Mouse (Mus musculus) kidney, postnatal 0 days (tissue): ENCODE data around the gene Agr3. TPM values are rescaled to one million over a fixed set of nuclear protein-coding genes. Genes with fewer than 3 reads are reported as not detected.

ENCODE experiments used
- ATAC-seq: fragments of 200-750 bp; cut with Nextera tagmentation; replicated peaks from 2 replicates; pipeline ENCODE4 v1.8.0; 2017; ENCODE audit warnings: low read depth, moderate number of reproducible peaks, moderate TSS enrichment, moderate library complexity; ENCODE audit not compliant: low FRiP score
- DNase-seq: peaks from one replicate; pipeline ENCODE4 v3.0.0-alpha.2; 2016; ENCODE audit warnings: low spot score
- H3K27ac ChIP-seq: fragments of 300-500 bp; sonication (generic); 2 replicates; pipeline ENCODE4 v1.5.1; 2014; ENCODE audit warnings: mild to moderate bottlenecking
- H3K27me3 ChIP-seq: fragments of 300-500 bp; sonication (generic); 2 replicates; pipeline ENCODE4 v1.6.1; 2014; ENCODE audit warnings: low read length, mixed read lengths; ENCODE audit not compliant: insufficient read depth
- H3K36me3 ChIP-seq: fragments of 300-500 bp; sonication (generic); 2 replicates; pipeline ENCODE4 v1.6.1; 2014; ENCODE audit warnings: low read length, mixed read lengths; ENCODE audit not compliant: insufficient read depth
- H3K4me1 ChIP-seq: fragments of 300-500 bp; sonication (generic); replicated peaks from 2 replicates; pipeline ENCODE4 v1.6.1; 2014; ENCODE audit warnings: antibody characterized with exemption, low read length, mixed read lengths; ENCODE audit not compliant: insufficient read depth
- H3K4me2 ChIP-seq: fragments of 300-500 bp; sonication (generic); 2 replicates; pipeline ENCODE4 v1.6.1; 2014; ENCODE audit warnings: mild to moderate bottlenecking, low read length, moderate library complexity, mixed read lengths
- H3K4me3 ChIP-seq: fragments of 300-500 bp; sonication (generic); replicated peaks from 2 replicates; pipeline ENCODE4 v1.5.1; 2014; ENCODE audit warnings: low read depth, low read length
- H3K9ac ChIP-seq: fragments of 300-500 bp; sonication (generic); 2 replicates; pipeline ENCODE4 v1.6.1; 2014; ENCODE audit warnings: low read depth, low read length
- H3K9me3 ChIP-seq: fragments of 300-500 bp; sonication (generic); replicated peaks from 2 replicates; pipeline ENCODE4 v1.6.1; 2016; ENCODE audit warnings: low read length, inconsistent platforms, mixed read lengths
- CTCF ChIP-seq: IDR thresholded peaks from 2 replicates; pipeline ENCODE4 v1.5.1; 2016; ENCODE audit warnings: antibody characterized with exemption, low read depth, mild to moderate bottlenecking, moderate library complexity
- WGBS: fragments of 180-500 bp; shearing (Covaris S2); extraction: QIAGEN DNeasy Blood & Tissue Kit; methylation state at CpG from one replicate; pipeline ENCODE4 v1.1.7; 2014; 5-methylcytosine and 5-hydroxymethylcytosine counted together
- polyA plus RNA-seq: library from polyadenylated mRNA; unstranded; fragments of >200 nt; fragmentation: Nextera tagmentation; extraction: Ambion mirVana; gene quantifications from 2 replicates; pipeline ENCODE4 v1.2.1, GENCODE M21; 2015

The Agr3 gene
- polyA plus RNA-seq, 1 experiment from 2014 or later = not detected

GRCm38 (mm10) chr12:35981732-35982360 lies 56.4 kb downstream of the Agr3 start:
- Histone ChIP-seq H3K4me2 (no peak overlapping the region), H3K27ac (no peak overlapping the region), H3K36me3 (no peaks in the 10 kb centered on the region), H3K9ac (no peak overlapping the region), H3K4me3 (no peak overlapping the region), H3K4me1 (no peaks in the 10 kb centered on the region), H3K9me3 (no peaks in the 10 kb centered on the region), H3K27me3 (no peaks in the 10 kb centered on the region)
- 35% methylated on average over 6 of the region's 6 CpGs for WGBS
- DNase-seq (peak; percentile 80), ATAC-seq (peak; percentile 72; the same call in 1 of the 2 replicates)
- TF ChIP-seq CTCF = no peak

GRCm38 (mm10) chr12:35983472-35983871 lies 58.1 kb downstream of the Agr3 start:
- H3K9me3 ChIP-seq = no peaks in the 10 kb centered on the region
- no peak overlapping the region for H3K9ac ChIP-seq
- H3K27ac ChIP-seq = no peak overlapping the region
- no peak overlapping the region for H3K4me2 ChIP-seq
- H3K27me3 ChIP-seq = no peaks in the 10 kb centered on the region
- DNase-seq (no peak), ATAC-seq (no peak)
- no peak overlapping the region for H3K4me3 ChIP-seq
- TF ChIP-seq CTCF = no peak
- no peaks in the 10 kb centered on the region for H3K36me3 ChIP-seq
- WGBS = 91% methylated on average over 9 of the region's 9 CpGs
- H3K4me1 ChIP-seq = no peaks in the 10 kb centered on the region

- Histone ChIP-seq H3K9ac (no peak overlapping the region), H3K27me3 (no peaks in the 10 kb centered on the region), H3K4me2 (no peak overlapping the region), H3K4me1 (no peaks in the 10 kb centered on the region), H3K36me3 (no peaks in the 10 kb centered on the region), H3K9me3 (no peaks in the 10 kb centered on the region), H3K27ac (no peak overlapping the region), H3K4me3 (no peak overlapping the region)
- 84% methylated on average over 5 of the region's 5 CpGs for WGBS
- no peak for DNase-seq
- no peak for TF ChIP-seq CTCF
- ATAC-seq = no peak
These were observed 59.3 kb downstream of the Agr3 start for GRCm38 (mm10) chr12:35984743-35985142.

GRCm38 (mm10) chr12:35992711-35993110 lies 67.3 kb downstream of the Agr3 start, which contains the start of gene Agr2:
Agr2 (plus strand) TSS chr12:35992907.
- no peaks in the 10 kb centered on the region for H3K36me3 ChIP-seq
- no peak within 1 kb of the TSS for H3K4me3 ChIP-seq
- H3K27ac ChIP-seq = no peak within 1 kb of the TSS
- H3K4me2 ChIP-seq = 0 out of 2 replicates have a peak within 1 kb of the TSS, but pooled peaks have one; percentile 21
- H3K9ac ChIP-seq = no peak within 1 kb of the TSS
- TF ChIP-seq CTCF = no peak
- no peaks in the 10 kb centered on the region for H3K9me3 ChIP-seq
- no peak for ATAC-seq
- DNase-seq = no peak
- WGBS = 43% methylated on average over 9 of the region's 9 CpGs
- no peaks in the 10 kb centered on the region for H3K27me3 ChIP-seq
- H3K4me1 ChIP-seq = no peaks in the 10 kb centered on the region

GRCm38 (mm10) chr12:35993583-35993982 lies 68.2 kb downstream of the Agr3 start:
- no peaks in the 10 kb centered on the region for H3K4me1 ChIP-seq
- H3K9ac ChIP-seq = no peak overlapping the region
- ATAC-seq = no peak
- H3K27ac ChIP-seq = no peak overlapping the region
- no peaks in the 10 kb centered on the region for H3K36me3 ChIP-seq
- DNase-seq = no peak
- H3K9me3 ChIP-seq = no peaks in the 10 kb centered on the region
- WGBS = 65% methylated on average over 3 of the region's 3 CpGs
- no peaks in the 10 kb centered on the region for H3K27me3 ChIP-seq
- TF ChIP-seq CTCF = no peak
- H3K4me2 ChIP-seq = no peak overlapping the region
- H3K4me3 ChIP-seq = no peak overlapping the region

- no peak overlapping the region for H3K4me2 ChIP-seq
- H3K9ac ChIP-seq = no peak overlapping the region
- no peak overlapping the region for H3K4me3 ChIP-seq
- no peaks in the 10 kb centered on the region for H3K36me3 ChIP-seq
- no peaks in the 10 kb centered on the region for H3K9me3 ChIP-seq
- H3K4me1 ChIP-seq = no peaks in the 10 kb centered on the region
- no peak for ATAC-seq
- TF ChIP-seq CTCF = no peak
- no peaks in the 10 kb centered on the region for H3K27me3 ChIP-seq
- H3K27ac ChIP-seq = no peak overlapping the region
- no peak for DNase-seq
These were observed 68.7 kb downstream of the Agr3 start for GRCm38 (mm10) chr12:35994098-35994497.

- H3K4me2 ChIP-seq = no peak overlapping the region
- H3K4me3 ChIP-seq = no peak overlapping the region
- ATAC-seq (0 out of 2 replicates have a peak, but pooled peaks have one; percentile 26), DNase-seq (peak; percentile 81)
- H3K4me1 ChIP-seq = no peaks in the 10 kb centered on the region
- TF ChIP-seq CTCF = peak; percentile 72
- no peaks in the 10 kb centered on the region for H3K9me3 ChIP-seq
- H3K36me3 ChIP-seq = no peaks in the 10 kb centered on the region
- no peak overlapping the region for H3K9ac ChIP-seq
- H3K27ac ChIP-seq = no peak overlapping the region
- no peaks in the 10 kb centered on the region for H3K27me3 ChIP-seq
- WGBS = 41% methylated on average over 5 of the region's 5 CpGs
These were observed 70.4 kb downstream of the Agr3 start for GRCm38 (mm10) chr12:35995799-35996198.

Other genes starting within 250 kb of the Agr3 start
- gene Agr2, start 67.3 kb downstream of the Agr3 start, polyA plus RNA-seq = 3.2 and 3.6 TPM in 2 replicates
- 124 and 138 TPM in 2 replicates for gene Tspan13, start 116.9 kb downstream of the Agr3 start, polyA plus RNA-seq
- gene Ankmy2, start 231.5 kb downstream of the Agr3 start, polyA plus RNA-seq = 35.4 and 40.1 TPM in 2 replicates
- gene Bzw2, start 232.5 kb downstream of the Agr3 start, polyA plus RNA-seq = 157 and 163 TPM in 2 replicates